Mouse (Mus musculus) midbrain, embryonic 10.5 days (tissue): ENCODE data around the gene Abca5. TPM values are rescaled to one million over a fixed set of nuclear protein-coding genes. Genes with fewer than 3 reads are reported as not detected.
A peak's percentile ranks its signal among the peaks of the same experiment; 100 is the strongest.

Experiments
- DNase-seq: peaks from one replicate; pipeline ENCODE4 v3.0.0-alpha.2; 2017; ENCODE audit warnings: low spot score
- H3K27ac ChIP-seq: fragments of 300-500 bp; sonication (generic); replicated peaks from 2 replicates; pipeline ENCODE4 v1.5.1; 2016; ENCODE audit warnings: mild to moderate bottlenecking
- H3K27me3 ChIP-seq: fragments of 300-500 bp; sonication (generic); 2 replicates; pipeline ENCODE4 v1.6.1; 2016; ENCODE audit warnings: low read depth, mild to moderate bottlenecking; ENCODE audit not compliant: poor library complexity, severe bottlenecking
- H3K36me3 ChIP-seq: fragments of 300-500 bp; sonication (generic); 2 replicates; pipeline ENCODE4 v1.6.1; 2016; ENCODE audit warnings: mild to moderate bottlenecking, moderate library complexity
- H3K4me1 ChIP-seq: fragments of 300-500 bp; sonication (generic); 2 replicates; pipeline ENCODE4 v1.6.1; 2016
- H3K4me3 ChIP-seq: fragments of 300-500 bp; sonication (generic); 2 replicates; pipeline ENCODE4 v1.5.1; 2016; ENCODE audit warnings: mild to moderate bottlenecking, moderate library complexity
- H3K9me3 ChIP-seq: fragments of 300-500 bp; sonication (generic); replicated peaks from 2 replicates; pipeline ENCODE4 v1.6.1; 2016; ENCODE audit warnings: mild to moderate bottlenecking
- WGBS: fragments of 180-500 bp; shearing (Covaris S2); methylation state at CpG from one replicate; pipeline ENCODE4 v1.1.7; 2016; 5-methylcytosine and 5-hydroxymethylcytosine counted together
- polyA plus RNA-seq: library from polyadenylated mRNA; unstranded; fragments of >200 nt; fragmentation: Nextera tagmentation; extraction: Ambion mirVana; gene quantifications from 2 replicates; pipeline ENCODE4 v1.2.1, GENCODE M21; 2016

Abca5 gene
- polyA plus RNA-seq, 1 experiment from 2014 or later: 2.1 TPM

- Histone ChIP-seq H3K4me1 (no peaks in the 10 kb centered on the region), H3K9me3 (no peaks in the 10 kb centered on the region)
- 82% methylated on average over 3 of the region's 3 CpGs for WGBS
These were observed 49.1 kb downstream of the Abca5 start for GRCm38 (mm10) chr11:110288423-110288822.

GRCm38 (mm10) chr11:110287694-110288093, 49.8 kb downstream of the Abca5 start:
- Histone ChIP-seq H3K27ac (no peak overlapping the region), H3K27me3 (no peaks in the 10 kb centered on the region), H3K36me3 (no peaks in the 10 kb centered on the region), H3K9me3 (no peaks in the 10 kb centered on the region), H3K4me1 (no peaks in the 10 kb centered on the region), H3K4me3 (no peak overlapping the region)
- 81% methylated on average over 9 of the region's 9 CpGs for WGBS
- DNase-seq: no peak

More at GRCm38 (mm10) chr11:110288423-110288822, 49.1 kb downstream of the Abca5 start:
- no peak overlapping the region for H3K27ac ChIP-seq
- no peak for DNase-seq
- no peaks in the 10 kb centered on the region for H3K27me3 ChIP-seq
- H3K4me3 ChIP-seq: no peak overlapping the region
- no peaks in the 10 kb centered on the region for H3K36me3 ChIP-seq

GRCm38 (mm10) chr11:110286331-110286730, 51.2 kb downstream of the Abca5 start:
- no peaks in the 10 kb centered on the region for H3K4me1 ChIP-seq
- no peaks in the 10 kb centered on the region for H3K27me3 ChIP-seq
- no peak overlapping the region for H3K27ac ChIP-seq
- no peaks in the 10 kb centered on the region for H3K36me3 ChIP-seq
- no peak for DNase-seq
- 85% methylated on average over 3 of the region's 3 CpGs for WGBS
- H3K4me3 ChIP-seq: no peak overlapping the region
- H3K9me3 ChIP-seq: no peaks in the 10 kb centered on the region

GRCm38 (mm10) chr11:110284849-110285248, 52.7 kb downstream of the Abca5 start:
- WGBS: 77% methylated on average over 10 of the region's 10 CpGs
- no peaks in the 10 kb centered on the region for H3K27me3 ChIP-seq

GRCm38 (mm10) chr11:110284185-110284787, 53.2 kb downstream of the Abca5 start:
- no peaks in the 10 kb centered on the region for H3K9me3 ChIP-seq
- no peak overlapping the region for H3K4me3 ChIP-seq

More at GRCm38 (mm10) chr11:110284849-110285248, 52.7 kb downstream of the Abca5 start:
- Histone ChIP-seq H3K4me3 (no peak overlapping the region), H3K4me1 (no peaks in the 10 kb centered on the region), H3K36me3 (no peaks in the 10 kb centered on the region), H3K27ac (no peak overlapping the region), H3K9me3 (no peaks in the 10 kb centered on the region)
- DNase-seq: no peak

GRCm38 (mm10) chr11:110274794-110275193, 62.7 kb downstream of the Abca5 start:
- H3K9me3 ChIP-seq: no peaks in the 10 kb centered on the region

More at GRCm38 (mm10) chr11:110284185-110284787, 53.2 kb downstream of the Abca5 start:
- Histone ChIP-seq H3K27me3 (no peaks in the 10 kb centered on the region), H3K4me1 (no peaks in the 10 kb centered on the region), H3K27ac (no peak overlapping the region), H3K36me3 (no peaks in the 10 kb centered on the region)
- WGBS: 89% methylated on average over 9 of the region's 9 CpGs
- DNase-seq: no peak

GRCm38 (mm10) chr11:110271745-110272144, 65.8 kb downstream of the Abca5 start:
- Histone ChIP-seq H3K4me3 (no peak overlapping the region), H3K27ac (no peak overlapping the region), H3K27me3 (no peaks in the 10 kb centered on the region), H3K36me3 (no peaks in the 10 kb centered on the region), H3K4me1 (peaks cover 3% of the 10 kb centered on the region; the same call in 1 of the 2 replicates), H3K9me3 (no peaks in the 10 kb centered on the region)
- 9% methylated on average over 5 of the region's 5 CpGs for WGBS
- peak; percentile 49 for DNase-seq

More at GRCm38 (mm10) chr11:110274794-110275193, 62.7 kb downstream of the Abca5 start:
- no peak overlapping the region for H3K27ac ChIP-seq
- H3K4me1 ChIP-seq: no peaks in the 10 kb centered on the region
- H3K36me3 ChIP-seq: no peaks in the 10 kb centered on the region
- WGBS: 76% methylated on average over 3 of the region's 3 CpGs
- no peaks in the 10 kb centered on the region for H3K27me3 ChIP-seq
- DNase-seq: no peak
- no peak overlapping the region for H3K4me3 ChIP-seq

GRCm38 (mm10) chr11:110268244-110268844, 69.2 kb downstream of the Abca5 start:
- no peaks in the 10 kb centered on the region for H3K9me3 ChIP-seq
- H3K4me1 ChIP-seq: peaks cover 3% of the 10 kb centered on the region; the same call in 1 of the 2 replicates
- WGBS: 46% methylated on average over 8 of the region's 8 CpGs
- peak overlapping the region; percentile 56; the same call in 1 of the 2 replicates for H3K27ac ChIP-seq
- no peak overlapping the region for H3K4me3 ChIP-seq
- DNase-seq: peak; percentile 88
- no peaks in the 10 kb centered on the region for H3K36me3 ChIP-seq
- no peaks in the 10 kb centered on the region for H3K27me3 ChIP-seq

- no peak for DNase-seq
These were observed 70.3 kb downstream of the Abca5 start for GRCm38 (mm10) chr11:110267232-110267631.

GRCm38 (mm10) chr11:110266757-110267156, 70.8 kb downstream of the Abca5 start:
- Histone ChIP-seq H3K27ac (no peak overlapping the region), H3K4me3 (no peak overlapping the region), H3K36me3 (no peaks in the 10 kb centered on the region), H3K9me3 (no peaks in the 10 kb centered on the region), H3K4me1 (peaks cover 3% of the 10 kb centered on the region; the same call in 1 of the 2 replicates), H3K27me3 (no peaks in the 10 kb centered on the region)
- WGBS: 92% methylated on average over 11 of the region's 11 CpGs
- DNase-seq: no peak

More at GRCm38 (mm10) chr11:110267232-110267631, 70.3 kb downstream of the Abca5 start:
- Histone ChIP-seq H3K27ac (no peak overlapping the region), H3K36me3 (no peaks in the 10 kb centered on the region), H3K4me1 (peaks cover 3% of the 10 kb centered on the region; the same call in 1 of the 2 replicates), H3K9me3 (no peaks in the 10 kb centered on the region), H3K4me3 (no peak overlapping the region), H3K27me3 (no peaks in the 10 kb centered on the region)
- WGBS: 96% methylated on average over 6 of the region's 6 CpGs

- Histone ChIP-seq H3K4me3 (no peak overlapping the region), H3K27ac (no peak overlapping the region), H3K27me3 (no peaks in the 10 kb centered on the region), H3K36me3 (no peaks in the 10 kb centered on the region), H3K4me1 (no peaks in the 10 kb centered on the region), H3K9me3 (peaks cover 6% of the 10 kb centered on the region; the same call in 1 of the 2 replicates)
- 80% methylated on average over 3 of the region's 3 CpGs for WGBS
- no peak for DNase-seq
These were observed 75.6 kb downstream of the Abca5 start for GRCm38 (mm10) chr11:110261867-110262266.

GRCm38 (mm10) chr11:110257911-110258310, 79.6 kb downstream of the Abca5 start:
- DNase-seq: no peak
- Histone ChIP-seq H3K27me3 (no peaks in the 10 kb centered on the region), H3K27ac (no peak overlapping the region), H3K36me3 (no peaks in the 10 kb centered on the region), H3K4me1 (no peaks in the 10 kb centered on the region), H3K9me3 (peaks cover 6% of the 10 kb centered on the region; the same call in 1 of the 2 replicates), H3K4me3 (no peak overlapping the region)
- WGBS: 77% methylated on average over 4 of the region's 4 CpGs

GRCm38 (mm10) chr11:110257061-110257460, 80.5 kb downstream of the Abca5 start:
- whole genome bisulfite sequencing: 89% methylated on average over 4 of the region's 4 CpGs

More at GRCm38 (mm10) chr11:110257061-110257460, 80.5 kb downstream of the Abca5 start:
- DNase-seq: no peak
- H3K9me3 ChIP-seq: peaks cover 6% of the 10 kb centered on the region; the same call in 1 of the 2 replicates
- H3K36me3 ChIP-seq: no peaks in the 10 kb centered on the region
- no peak overlapping the region for H3K27ac ChIP-seq
- H3K27me3 ChIP-seq: no peaks in the 10 kb centered on the region
- H3K4me1 ChIP-seq: no peaks in the 10 kb centered on the region
- H3K4me3 ChIP-seq: no peak overlapping the region
